Mouse (Mus musculus) CH12.LX (cell line): ENCODE data around the gene Muc4. TPM values are rescaled to one million over a fixed set of nuclear protein-coding genes. Genes with fewer than 3 reads are reported as not detected.

Source experiments
- DNase-seq: peaks from one replicate; pipeline ENCODE4 v3.0.0-alpha.2; 2013; ENCODE audit errors: extremely low read depth
- H3K27ac ChIP-seq: 2 replicates; pipeline ENCODE4 v1.5.1; 2012; ENCODE audit warnings: low read depth, mild to moderate bottlenecking, control low read depth, moderate library complexity; ENCODE audit not compliant: insufficient read depth
- H3K27me3 ChIP-seq: replicated peaks from 2 replicates; pipeline ENCODE3; 2012; ENCODE audit warnings: inconsistent platforms
- H3K36me3 ChIP-seq, 2 experiments: replicated peaks in 1 of 2; 2 replicates each; pipeline versions ENCODE3 to v1.6.1; 2012; ENCODE audit warnings: inconsistent platforms in 1 of 2, low read length in 1 of 2, mild to moderate bottlenecking in 1 of 2, mixed read lengths in 1 of 2, moderate library complexity in 1 of 2; ENCODE audit not compliant: control insufficient read depth in 1 of 2, insufficient read depth in 1 of 2
- H3K4me1 ChIP-seq, 2 experiments: 2 replicates each; pipeline ENCODE4 v1.6.1; 2012; ENCODE audit warnings: inconsistent platforms in 1 of 2, moderate library complexity in 1 of 2; ENCODE audit not compliant: insufficient read depth in 2 of 2, control insufficient read depth in 1 of 2
- H3K4me2 ChIP-seq: 2 replicates; pipeline ENCODE4 v1.6.1; 2012; ENCODE audit warnings: low read depth, mild to moderate bottlenecking, control low read depth; ENCODE audit not compliant: poor library complexity, insufficient read depth, severe bottlenecking
- H3K4me3 ChIP-seq, 3 experiments: fragments of 150-350 bp in 1 of 3; sonication (generic) in 1 of 3; replicated peaks in 1 of 3; 2 replicates each; pipeline versions ENCODE3 to v1.5.1; 2011 to 2012; ENCODE audit warnings: low read depth in 2 of 3, low read length in 2 of 3, mild to moderate bottlenecking in 2 of 3, moderate library complexity in 2 of 3, control low read depth in 1 of 3, improper control_type of control experiment in 1 of 3, inconsistent platforms in 1 of 3, mixed read lengths in 1 of 3; ENCODE audit not compliant: poor library complexity in 1 of 3
- H3K79me2 ChIP-seq: replicated peaks from 2 replicates; pipeline ENCODE4 v1.6.1; 2012; ENCODE audit warnings: mild to moderate bottlenecking, moderate library complexity; ENCODE audit not compliant: control insufficient read depth, poor library complexity, insufficient read depth, severe bottlenecking; ENCODE audit errors: extremely low read depth
- H3K9ac ChIP-seq: 2 replicates; pipeline ENCODE4 v1.6.1; 2012; ENCODE audit warnings: low read depth, mild to moderate bottlenecking, control low read depth, moderate library complexity; ENCODE audit not compliant: insufficient read depth
- H3K9me3 ChIP-seq: replicated peaks from 2 replicates; pipeline ENCODE3; 2012; ENCODE audit warnings: low read length, inconsistent platforms, mixed read lengths
- BHLHE40 ChIP-seq: IDR thresholded peaks from 2 replicates; pipeline ENCODE4 v1.6.1; 2011; ENCODE audit warnings: mild to moderate bottlenecking, low read depth, low read length, improper control_type of control experiment
- CHD1 ChIP-seq: IDR thresholded peaks from 2 replicates; pipeline ENCODE4 v1.6.1; 2012; ENCODE audit warnings: low read depth, low read length, improper control_type of control experiment, inconsistent platforms
- CTCF ChIP-seq, 2 experiments: IDR thresholded peaks in 1 of 2; conservative IDR thresholded peaks in 1 of 2; 2 replicates each; pipeline ENCODE4 v1.5.1; 2011 to 2012; ENCODE audit warnings: low read depth in 2 of 2, low read length in 2 of 2, improper control_type of control experiment in 1 of 2, inconsistent platforms in 1 of 2, mild to moderate bottlenecking in 1 of 2, moderate library complexity in 1 of 2
- ELF1 ChIP-seq: IDR thresholded peaks from 2 replicates; pipeline ENCODE4 v1.6.1; 2014; ENCODE audit warnings: low read depth, mild to moderate bottlenecking, inconsistent platforms, low read length, improper control_type of control experiment
- EP300 ChIP-seq: IDR thresholded peaks from 2 replicates; pipeline ENCODE4 v1.6.1; 2011; ENCODE audit warnings: low read length, improper control_type of control experiment
- ETS1 ChIP-seq: conservative IDR thresholded peaks from 2 replicates; pipeline ENCODE4 v1.6.1; 2012; ENCODE audit warnings: low read depth, mild to moderate bottlenecking, inconsistent platforms, low read length, improper control_type of control experiment, moderate library complexity
- GABPA ChIP-seq: IDR thresholded peaks from 2 replicates; pipeline ENCODE4 v1.6.1; 2012; ENCODE audit warnings: low read depth, low read length, improper control_type of control experiment, inconsistent platforms; ENCODE audit not compliant: insufficient replicate concordance
- KAT2A ChIP-seq: IDR thresholded peaks from 2 replicates; pipeline ENCODE4 v1.6.1; 2012; ENCODE audit warnings: low read length, improper control_type of control experiment, inconsistent platforms; ENCODE audit not compliant: insufficient replicate concordance
- MEF2A ChIP-seq: IDR thresholded peaks from 2 replicates; pipeline ENCODE4 v1.6.1; 2014; ENCODE audit warnings: low read depth, mild to moderate bottlenecking, inconsistent platforms, low read length, improper control_type of control experiment, borderline replicate concordance
- MYC ChIP-seq: IDR thresholded peaks from 2 replicates; pipeline ENCODE4 v1.6.1; 2011; ENCODE audit warnings: low read depth, mild to moderate bottlenecking, improper control_type of control experiment, low read length
- POLR2AphosphoS2 ChIP-seq: IDR thresholded peaks from 2 replicates; pipeline ENCODE4 v1.6.1; 2011; ENCODE audit warnings: low read depth, low read length, improper control_type of control experiment
- RCOR1 ChIP-seq: conservative IDR thresholded peaks from 2 replicates; pipeline ENCODE4 v1.6.1; 2012; ENCODE audit warnings: low read depth, mild to moderate bottlenecking, inconsistent platforms, low read length, improper control_type of control experiment
- SMC3 ChIP-seq: IDR thresholded peaks from 2 replicates; pipeline ENCODE4 v1.6.1; 2011; ENCODE audit warnings: low read depth, low read length, improper control_type of control experiment
- TBP ChIP-seq: conservative IDR thresholded peaks from 2 replicates; pipeline ENCODE4 v1.6.1; 2011; ENCODE audit warnings: low read depth, low read length, improper control_type of control experiment
- ZC3H11A ChIP-seq: IDR thresholded peaks from 2 replicates; pipeline ENCODE4 v1.6.1; 2012; ENCODE audit warnings: low read depth, mild to moderate bottlenecking, inconsistent platforms, low read length, improper control_type of control experiment
- ZNF384 ChIP-seq: IDR thresholded peaks from 2 replicates; pipeline ENCODE4 v1.6.1; 2012; ENCODE audit warnings: low read depth, low read length, improper control_type of control experiment, inconsistent platforms
- dilution Hi-C: fragments of 300-500 bp; cut with MboI; formaldehyde crosslinking; loops from 2 replicates; pipeline ENCODE4 v1.14.3; 2020; ENCODE audit warnings: low sequenced_read_pairs; ENCODE audit not compliant: extremely low pct_unique_long_range_greater_than_20kb, extremely low pct_ligation_motif_present
- in situ Hi-C: fragments of 300-500 bp; cut with MboI; formaldehyde crosslinking; loops from 3 replicates; pipeline ENCODE4 v1.14.3; 2019; ENCODE audit warnings: low sequenced_read_pairs, low pct_ligation_motif_present, low pct_unique_long_range_greater_than_20kb, mixed read lengths
- polyA plus RNA-seq: library from polyadenylated mRNA; unstranded; fragments of >175 nt; gene quantifications from 2 replicates; pipeline ENCODE4 v1.2.1, GENCODE M21; 2012; ENCODE audit warnings: low read depth; ENCODE audit not compliant: insufficient read length
- total RNA-seq, 2 experiments: library from RNA; depleted of rRNA; stranded (reverse); fragments of 300-350 nt in 1 of 2; fragments of >200 nt in 1 of 2; gene quantifications; 2 replicates each; pipeline ENCODE4 v1.2.3; 2012 to 2014

Muc4 gene
- total and polyA plus RNA-seq, 3 experiments: 0.09 to 0.51 (median 0.34) TPM

- no peak for DNase-seq
- peaks cover 0 to 13% of the 10 kb centered on the region in 2 experiments; a peak in 3 of 4 replicates for H3K4me1 ChIP-seq
Observed at GRCm38 (mm10) chr16:32805151-32805550, 69.5 kb downstream of the Muc4 start.

DNA sequence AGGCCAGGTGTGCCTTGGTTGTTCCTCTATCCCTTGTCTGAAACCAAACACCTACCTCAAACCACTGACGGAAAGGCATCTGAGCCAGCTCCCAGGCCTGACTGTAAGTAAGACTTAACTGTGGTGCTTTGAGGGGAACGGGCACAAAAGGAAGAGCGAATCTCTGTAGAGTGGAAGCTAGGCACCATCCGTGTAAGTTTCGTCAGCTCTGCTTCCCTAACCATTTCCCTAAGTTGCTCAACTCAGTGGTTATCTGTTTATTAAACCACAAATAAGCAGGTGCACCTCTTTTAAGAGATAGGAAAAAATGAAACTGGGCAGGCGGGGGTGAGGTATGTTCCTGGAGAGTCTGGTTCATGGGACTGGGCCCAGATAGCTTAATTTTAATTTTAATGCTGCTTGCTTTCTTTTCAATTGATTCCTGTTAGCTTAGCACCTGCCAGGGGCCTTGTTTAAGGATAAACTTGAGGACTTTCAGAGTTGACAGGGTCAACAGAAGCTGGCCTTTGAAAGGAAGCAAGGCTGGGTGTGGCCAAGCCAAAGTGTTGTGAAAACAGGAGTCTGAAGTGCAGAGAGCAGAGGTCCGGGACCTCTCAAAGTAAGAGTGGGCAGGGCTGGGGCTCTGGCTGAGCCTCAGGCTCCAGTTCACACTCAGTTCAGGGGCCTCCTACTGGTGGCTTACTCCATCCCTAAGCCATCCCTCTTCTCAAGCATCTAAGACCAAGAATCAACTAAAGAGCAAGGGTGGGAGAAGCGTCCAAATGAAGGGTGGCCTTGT lies 71.9 kb downstream of the Muc4 start:
- dilution Hi-C loops (no loop called here), in situ Hi-C loops (no loop called here)
- DNase-seq: no peak
- Histone ChIP-seq H3K36me3 (no peaks in the 10 kb centered on the region), H3K79me2 (no peaks in the 10 kb centered on the region), H3K27ac (no peak overlapping the region), H3K4me2 (no peak overlapping the region), H3K9me3 (no peaks in the 10 kb centered on the region), H3K9ac (no peak overlapping the region), H3K4me1 (peaks cover 0 to 13% of the 10 kb centered on the region in 2 experiments; a peak in 3 of 4 replicates), H3K4me3 (no peak overlapping the region), H3K27me3 (no peaks in the 10 kb centered on the region)
- TF ChIP-seq CTCF (conservative IDR thresholded peaks at IDR 0.05 in 1 of 2, IDR thresholded peaks at IDR 0.05 in 1 of 2; ENCODE audit: low read depth in 2 of 2, low read length in 2 of 2): peak in 1 of 2 experiments; percentile 26; a peak in 1 of 4 replicates
- no peak for TF ChIP-seq EP300

More at GRCm38 (mm10) chr16:32805151-32805550, 69.5 kb downstream of the Muc4 start:
- no peaks in the 10 kb centered on the region for H3K36me3 ChIP-seq
- dilution Hi-C loops (no loop called here), in situ Hi-C loops (no loop called here)
- no peaks in the 10 kb centered on the region for H3K9me3 ChIP-seq
- no peaks in the 10 kb centered on the region for H3K79me2 ChIP-seq
- H3K9ac ChIP-seq: no peak overlapping the region
- H3K4me3 ChIP-seq: no peak overlapping the region
- no peak overlapping the region for H3K27ac ChIP-seq
- no peaks in the 10 kb centered on the region for H3K27me3 ChIP-seq
- H3K4me2 ChIP-seq: no peak overlapping the region
- TF ChIP-seq ETS1 (no peak), CHD1 (no peak)

DNA sequence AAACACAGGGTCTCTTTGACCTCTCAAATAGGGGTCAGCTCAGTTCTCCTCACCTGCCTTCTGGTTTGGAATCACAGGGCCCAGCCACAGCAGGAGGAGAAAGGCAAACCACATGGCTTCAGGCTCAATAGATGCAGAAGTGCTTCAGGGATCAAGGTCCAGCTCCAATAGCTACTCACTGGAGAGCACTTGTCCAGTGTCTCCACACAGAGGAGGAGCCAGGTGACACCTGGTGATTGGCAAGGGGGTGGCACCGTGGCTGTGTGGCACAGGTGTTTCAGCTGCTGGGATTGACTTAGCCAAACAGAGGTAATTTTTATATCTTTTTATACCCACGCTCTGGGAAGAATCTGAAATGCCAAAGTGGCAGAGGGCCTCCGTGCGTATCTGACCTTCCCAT lies 74.6 kb downstream of the Muc4 start, which contains the start of gene Smbd1:
TSS of gene Smbd1 (minus strand) at position 157 of the 400 bp plus-strand sequence.
- dilution Hi-C loops: no loop called here
- DNase-seq: no peak
- in situ Hi-C loops: loop anchor here (5.0 to 10.0 kb wide), 3 partner anchors 116 to 344 kb away; no protein-coding TSS in a partner anchor
- no peak within 1 kb of the TSS for H3K9ac ChIP-seq
- peaks cover 6 to 12% of the 10 kb centered on the region in 2 experiments for H3K4me1 ChIP-seq
- no peak within 1 kb of the TSS for H3K4me2 ChIP-seq
- no peak within 1 kb of the TSS for H3K27ac ChIP-seq
- H3K79me2 ChIP-seq: no peaks in the 10 kb centered on the region
- H3K4me3 ChIP-seq: no peak within 1 kb of the TSS
- no peaks in the 10 kb centered on the region for H3K9me3 ChIP-seq
- H3K27me3 ChIP-seq: no peaks in the 10 kb centered on the region
- TF ChIP-seq MEF2A: no peak
- no peak for TF ChIP-seq CTCF (conservative IDR thresholded peaks at IDR 0.05 in 1 of 2, IDR thresholded peaks at IDR 0.05 in 1 of 2; ENCODE audit: low read depth in 2 of 2, low read length in 2 of 2)
- TF ChIP-seq POLR2AphosphoS2: no peak
- no peak for TF ChIP-seq GABPA
- TF ChIP-seq BHLHE40: no peak
- TF ChIP-seq MYC: no peak
- no peak for TF ChIP-seq RCOR1
- TF ChIP-seq KAT2A: no peak
- no peak for TF ChIP-seq SMC3
- TF ChIP-seq ELF1: no peak
- TF ChIP-seq ZC3H11A: no peak
- TF ChIP-seq ZNF384: no peak
- no peak for TF ChIP-seq TBP
- TF ChIP-seq, all 38 proteins: peak for 0
- no peaks in the 10 kb centered on the region for H3K36me3 ChIP-seq
